Mouse (Mus musculus): Measurements from ENCODE around the gene Olfr98. TPM values are rescaled to one million over a fixed set of nuclear protein-coding genes. Genes with fewer than 3 reads are reported as not detected.

The Olfr98 gene
- not detected for total RNA-seq (2021)
- long read RNA-seq, experiment 1, result 0 reads
- long read RNA-seq, experiment 2, result 0 reads

DNA sequence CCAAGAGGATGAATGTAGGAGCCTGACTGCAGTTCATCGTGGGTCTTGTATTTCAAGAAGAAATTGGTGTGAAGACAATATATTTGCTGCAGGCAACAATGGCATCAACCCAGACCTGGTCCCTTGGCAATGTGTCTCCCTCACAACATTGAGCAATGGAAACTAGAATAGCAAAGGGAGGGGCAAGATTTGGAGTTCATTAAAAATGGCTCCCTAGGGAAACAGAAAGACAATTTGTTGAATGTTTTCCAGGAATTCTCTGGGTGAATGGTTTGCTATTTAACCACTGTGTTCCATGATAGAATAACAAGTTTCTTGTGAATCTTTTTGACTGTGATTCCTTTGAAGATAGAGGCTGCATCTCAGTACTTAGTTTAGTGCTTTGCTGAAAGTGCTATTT is at the start of gene Olfr98:
Gene Olfr98, minus strand, starts transcription at position 124 of the 400 bp plus-strand sequence.
- H3K27ac ChIP-seq, result no peak within 1 kb of the TSS
- no peak for TF ChIP-seq CTCF (conservative IDR thresholded peaks at IDR 0.05)
- DNase-seq (ENCODE audit: low spot score in 2 of 2), result no peak
- no peak within 1 kb of the TSS for H3K4me3 ChIP-seq

DNA sequence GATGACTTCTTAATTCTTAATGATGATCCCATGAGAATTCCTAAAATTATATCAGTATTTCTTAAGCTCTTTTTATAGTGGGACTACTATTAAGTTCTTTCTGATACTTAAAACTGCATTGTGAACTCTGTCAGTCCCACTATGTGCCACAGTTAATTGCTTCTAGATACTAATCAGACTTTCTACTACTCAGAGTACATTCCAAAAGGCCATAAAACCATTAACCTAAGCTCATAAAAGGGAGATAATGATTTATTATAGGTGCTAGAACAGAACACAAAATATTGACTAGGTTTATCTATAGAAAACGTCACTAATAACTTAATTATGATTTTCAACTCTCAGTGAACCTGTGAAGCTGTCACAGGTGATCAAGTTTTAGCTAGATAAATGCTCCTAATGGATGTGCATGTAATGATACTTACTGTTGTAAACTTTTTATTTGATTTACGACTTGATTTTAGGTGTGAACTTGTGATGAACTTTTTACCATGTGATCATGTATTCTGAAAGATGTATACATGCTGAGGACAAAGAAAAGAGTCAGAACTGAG is 46.7 kb upstream of the Olfr98 start:
- Histone ChIP-seq H3K27ac (no peak overlapping the region), H3K4me3 (no peak overlapping the region)
- DNase-seq (ENCODE audit: low spot score in 2 of 2), result no peak
- TF ChIP-seq CTCF (conservative IDR thresholded peaks at IDR 0.05), result no peak

DNA sequence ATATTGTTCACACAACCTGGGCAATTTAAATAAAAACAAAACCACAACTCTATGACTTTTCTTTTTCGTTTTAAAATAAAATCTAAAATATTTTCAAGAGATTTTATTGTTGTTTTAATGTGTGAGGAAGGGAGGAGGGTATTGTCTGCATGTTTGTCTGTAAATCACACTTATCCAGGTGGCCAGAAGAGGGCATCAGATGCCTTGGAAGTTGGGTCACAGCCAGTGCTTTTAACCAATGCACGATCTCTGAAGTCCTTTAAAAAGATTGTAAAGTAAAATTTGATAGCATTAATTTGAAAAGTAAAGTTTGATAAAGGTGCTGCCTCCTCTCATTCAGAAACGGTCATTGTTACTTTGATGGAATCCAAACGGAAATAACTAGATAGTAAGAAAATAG is 44.9 kb upstream of the Olfr98 start:
- peak; percentile 44 for TF ChIP-seq CTCF (conservative IDR thresholded peaks at IDR 0.05)
- no peak for DNase-seq (ENCODE audit: low spot score in 2 of 2)
- Histone ChIP-seq H3K27ac (no peak overlapping the region), H3K4me3 (no peak overlapping the region)

DNA sequence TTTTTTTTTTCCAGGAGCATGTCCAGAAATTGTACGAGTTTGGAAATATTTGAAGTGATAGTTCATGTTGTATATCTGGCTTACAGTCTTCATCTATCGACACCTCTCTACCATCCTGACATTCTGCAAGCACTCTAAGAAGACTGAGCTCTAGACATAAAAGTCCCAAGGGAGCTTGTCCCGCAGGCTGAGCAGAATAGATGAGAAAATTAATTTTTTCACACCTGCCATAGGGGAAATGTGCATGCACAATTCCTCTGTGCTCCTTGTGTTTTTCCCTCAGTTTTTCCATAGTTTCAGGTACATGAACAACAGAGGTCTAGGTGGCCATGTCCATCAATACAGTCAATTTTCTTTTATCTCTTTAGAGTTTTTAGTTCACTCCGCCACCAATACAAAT is 40.7 kb upstream of the Olfr98 start, which contains the start of gene Olfr101:
Gene Olfr101, minus strand, starts transcription at position 101 of the 400 bp plus-strand sequence.
- no peak within 1 kb of the TSS for H3K4me3 ChIP-seq
- H3K27ac ChIP-seq, result no peak within 1 kb of the TSS
- no peak for DNase-seq (ENCODE audit: low spot score in 2 of 2)
- TF ChIP-seq CTCF (conservative IDR thresholded peaks at IDR 0.05), result no peak

DNA sequence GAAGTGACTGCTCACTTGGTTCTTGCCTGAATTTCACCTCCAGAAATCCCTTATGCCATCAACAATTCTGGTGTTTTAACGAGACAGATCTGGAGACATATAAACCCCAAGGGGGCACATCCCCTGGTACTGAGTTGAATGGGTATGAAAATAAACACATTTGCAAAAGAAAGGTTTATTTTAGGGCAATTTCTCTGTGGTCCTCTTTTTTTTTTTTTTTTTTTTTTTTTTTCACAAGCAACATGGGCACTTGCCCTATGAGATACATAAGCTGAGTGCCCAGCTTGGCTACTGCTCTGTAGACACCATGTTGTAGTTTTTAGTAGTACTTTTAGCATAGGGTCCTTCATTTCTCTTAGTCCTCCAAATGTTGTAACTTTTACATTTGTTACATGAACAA is 19.8 kb upstream of the Olfr98 start, which contains the start of gene Olfr99:
Gene Olfr99, minus strand, starts transcription at position 101 of the 400 bp plus-strand sequence.
- H3K4me3 ChIP-seq, result no peak within 1 kb of the TSS
- H3K27ac ChIP-seq, result no peak within 1 kb of the TSS
- DNase-seq (ENCODE audit: low spot score in 2 of 2), result no peak
- TF ChIP-seq CTCF (conservative IDR thresholded peaks at IDR 0.05), result no peak

DNA sequence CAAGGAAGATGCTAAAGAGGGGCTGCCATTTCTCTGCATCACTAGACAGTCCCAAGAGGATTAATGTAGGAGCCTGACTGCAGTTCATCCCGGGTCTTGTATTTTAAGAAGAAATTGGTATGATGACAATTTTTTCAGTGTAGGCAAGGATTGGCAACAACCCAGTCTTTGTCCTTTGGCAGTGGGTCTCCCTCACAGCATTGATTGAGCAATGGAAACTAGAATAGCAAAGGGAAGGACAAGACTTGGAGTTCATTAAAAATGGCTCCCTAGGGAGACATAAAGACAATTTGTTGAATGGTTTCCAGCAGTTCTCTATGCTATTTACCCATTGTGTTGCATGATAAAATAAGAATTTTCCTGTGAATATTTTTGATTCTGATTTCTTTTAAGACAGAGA is 16.8 kb upstream of the Olfr98 start:
- no peak for TF ChIP-seq CTCF (conservative IDR thresholded peaks at IDR 0.05)
- DNase-seq (ENCODE audit: low spot score in 2 of 2), result no peak
- H3K27ac ChIP-seq, result no peak overlapping the region
- H3K4me3 ChIP-seq, result no peak overlapping the region

DNA sequence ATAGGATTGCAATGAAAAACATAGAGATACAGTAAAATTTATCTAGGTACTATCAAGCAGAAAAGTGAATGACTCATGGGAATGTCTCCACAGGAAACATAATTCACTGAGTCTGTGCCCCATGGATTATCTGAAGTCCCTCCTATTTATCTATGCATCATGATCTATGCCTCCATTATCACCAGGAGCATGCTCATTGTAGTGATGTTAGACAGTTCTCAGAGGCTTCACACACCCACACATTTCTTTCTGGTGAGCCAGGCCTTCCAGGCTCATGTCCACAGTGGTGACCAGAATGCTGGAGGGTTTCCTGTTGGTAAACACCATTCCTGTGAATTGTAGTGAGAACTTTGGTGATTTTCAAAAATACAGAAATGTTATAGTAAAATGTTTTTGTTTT is 13.0 kb upstream of the Olfr98 start:
- no peak for DNase-seq (ENCODE audit: low spot score in 2 of 2)
- Histone ChIP-seq H3K4me3 (no peak overlapping the region), H3K27ac (no peak overlapping the region)
- TF ChIP-seq CTCF (conservative IDR thresholded peaks at IDR 0.05), result no peak

DNA sequence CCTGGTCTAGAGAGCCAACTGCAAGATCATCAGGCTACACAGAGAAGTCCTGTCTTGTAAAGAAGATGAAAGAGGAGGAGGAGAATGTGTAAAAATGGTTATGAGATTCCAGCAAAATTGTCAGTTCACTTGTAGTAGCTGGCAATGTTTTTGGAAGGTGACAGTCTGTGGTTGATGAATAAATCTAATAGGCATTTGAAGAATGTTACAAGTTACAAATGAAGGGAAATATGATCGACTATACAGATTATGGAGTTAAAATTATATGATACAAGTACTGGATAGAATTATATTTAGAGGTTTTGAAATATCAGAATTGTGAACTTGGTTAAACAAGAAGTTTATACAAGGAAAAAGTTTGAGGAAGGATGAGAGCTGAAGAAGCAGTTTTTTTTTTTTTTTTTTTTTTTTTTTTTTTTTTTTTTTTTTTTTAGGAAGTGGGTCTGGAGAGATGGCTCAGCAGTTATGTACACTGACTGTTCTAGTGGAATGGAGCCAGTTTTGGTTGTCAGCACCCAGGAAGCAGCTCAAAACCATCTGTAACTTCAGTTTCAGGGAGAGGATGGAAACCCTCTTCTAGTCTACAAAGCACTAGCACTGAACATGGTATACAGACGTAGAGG is 12.2 kb upstream of the Olfr98 start:
- Histone ChIP-seq H3K27ac (no peak overlapping the region), H3K4me3 (no peak overlapping the region)
- TF ChIP-seq CTCF (conservative IDR thresholded peaks at IDR 0.05), result no peak
- no peak for DNase-seq (ENCODE audit: low spot score in 2 of 2)

DNA sequence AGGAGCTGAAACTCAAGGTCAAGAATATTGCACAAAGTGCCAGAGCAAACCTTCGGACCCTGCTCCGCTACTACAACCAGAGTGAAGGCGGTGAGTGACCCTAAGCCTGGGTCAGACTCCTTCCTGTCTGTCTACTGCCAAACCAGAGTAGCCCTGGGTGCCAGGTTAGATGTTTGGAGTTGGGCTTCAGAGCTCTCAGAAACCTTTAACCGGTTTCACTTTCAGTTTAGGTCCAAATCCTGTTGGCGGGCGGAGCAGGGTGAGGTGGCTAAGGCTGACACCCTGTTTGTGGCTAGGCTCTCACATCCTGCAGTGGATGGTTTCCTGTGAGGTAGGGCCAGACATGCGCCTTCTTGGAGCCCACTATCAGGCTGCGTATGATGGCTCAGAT is 7.1 kb upstream of the Olfr98 start:
- Histone ChIP-seq H3K4me3 (peak overlapping the region; percentile 81), H3K27ac (peak overlapping the region; percentile 51; the same call in 1 of the 2 replicates)
- DNase-seq (ENCODE audit: low spot score in 2 of 2), result no peak
- no peak for TF ChIP-seq CTCF (conservative IDR thresholded peaks at IDR 0.05)

DNA sequence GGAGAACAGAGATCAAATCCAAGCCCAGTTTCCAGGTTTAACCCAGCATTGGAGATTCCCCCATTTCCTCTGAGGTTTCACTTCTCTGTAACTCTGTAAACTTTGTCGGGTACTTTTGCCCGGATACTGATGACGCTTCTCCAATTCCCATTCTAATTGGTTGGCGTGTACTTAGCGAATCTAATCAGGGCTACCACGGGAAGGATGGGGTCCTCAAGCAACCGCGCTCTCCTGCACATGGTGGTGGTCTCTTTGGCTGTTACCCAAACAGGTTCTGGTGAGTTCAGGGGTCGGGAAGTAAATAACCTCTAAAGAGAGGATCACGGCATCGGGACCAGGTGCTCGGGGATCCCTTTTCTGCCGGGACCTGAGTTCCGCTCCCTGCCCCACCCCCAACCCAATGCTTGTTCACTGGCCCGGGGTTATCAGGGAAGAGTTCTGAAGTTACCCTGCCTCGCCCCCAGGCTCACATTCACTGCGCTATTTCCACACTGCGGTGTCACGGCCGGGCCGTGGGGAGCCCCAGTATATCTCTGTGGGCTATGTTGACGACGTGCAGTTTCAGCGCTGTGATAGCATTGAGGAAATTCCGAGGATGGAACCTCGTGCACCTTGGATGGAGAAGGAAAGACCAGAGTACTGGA is 6.6 kb upstream of the Olfr98 start, which contains the start of gene H2-M3:
Gene H2-M3, plus strand, starts transcription at position 163 of the 644 bp plus-strand sequence.
- Histone ChIP-seq H3K27ac (peak within 1 kb of the TSS; percentile 51; the same call in 1 of the 2 replicates), H3K4me3 (peak within 1 kb of the TSS; percentile 81)
- DNase-seq (ENCODE audit: low spot score in 2 of 2), result peak; percentile 87 to 94
- TF ChIP-seq CTCF (conservative IDR thresholded peaks at IDR 0.05), result no peak

DNA sequence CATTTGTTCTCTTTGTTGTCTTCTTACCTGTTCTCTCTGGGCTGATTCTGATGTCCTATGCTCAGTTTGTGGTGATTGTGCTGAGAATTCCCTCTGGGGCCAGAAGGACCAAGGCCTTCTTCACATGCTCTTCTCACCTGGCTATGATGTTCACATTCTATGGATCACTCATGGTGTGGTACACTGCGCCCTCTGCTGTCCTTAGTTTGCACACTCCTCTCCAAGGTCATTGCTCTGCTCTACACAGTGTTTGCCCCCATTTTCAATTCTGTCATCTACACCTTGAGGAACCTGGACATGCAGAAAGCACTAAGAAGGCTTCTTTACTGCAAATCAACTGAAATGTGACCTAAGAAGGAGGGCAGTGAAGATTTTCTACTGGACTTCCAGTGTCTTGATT is 13.0 kb downstream of the Olfr98 start:
- no peak overlapping the region for H3K27ac ChIP-seq
- H3K4me3 ChIP-seq, result no peak overlapping the region
- DNase-seq (ENCODE audit: low spot score in 2 of 2), result no peak
- peak; percentile 62 for TF ChIP-seq CTCF (conservative IDR thresholded peaks at IDR 0.05)

DNA sequence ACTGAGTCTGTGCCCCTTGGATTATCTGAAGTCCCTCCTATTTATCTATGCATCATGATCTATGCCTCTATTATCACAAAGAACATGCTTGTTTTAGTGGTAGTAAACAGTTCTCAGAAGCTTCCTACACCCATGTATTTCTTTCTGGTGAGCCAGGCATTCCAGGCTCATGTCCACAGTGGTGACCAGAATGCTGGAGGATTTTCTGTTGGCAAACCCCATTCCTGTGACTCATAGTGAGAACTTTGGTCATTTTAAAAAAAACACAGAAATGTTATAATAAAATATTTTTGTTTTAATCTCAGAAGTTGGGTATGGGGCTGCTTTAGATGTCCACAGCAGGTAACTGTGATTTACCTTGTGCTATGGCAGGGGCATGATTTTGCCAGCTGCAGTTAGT is 14.1 kb downstream of the Olfr98 start:
- no peak for TF ChIP-seq CTCF (conservative IDR thresholded peaks at IDR 0.05)
- H3K4me3 ChIP-seq, result no peak overlapping the region
- no peak for DNase-seq (ENCODE audit: low spot score in 2 of 2)
- no peak overlapping the region for H3K27ac ChIP-seq

DNA sequence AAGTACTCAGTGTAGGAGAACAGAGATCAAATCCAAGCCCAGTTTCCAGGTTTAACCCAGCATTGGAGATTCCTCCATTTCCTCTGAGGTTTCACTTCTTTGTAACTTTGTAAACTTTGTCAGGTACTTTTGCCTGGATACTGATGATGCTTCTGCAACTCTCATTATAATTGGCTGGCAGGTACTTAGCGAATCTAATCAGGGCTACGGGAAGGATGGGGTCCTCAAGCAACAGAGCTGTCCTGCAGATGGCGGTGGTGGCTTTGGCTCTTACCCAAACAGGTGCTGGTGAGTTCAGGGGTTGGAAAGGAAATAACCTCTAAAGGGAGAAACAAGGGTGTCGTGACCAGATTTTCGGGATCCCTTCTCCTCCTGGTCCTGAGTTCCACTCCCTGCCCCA is 16.8 kb downstream of the Olfr98 start:
- H3K27ac ChIP-seq, result no peak overlapping the region
- DNase-seq (ENCODE audit: low spot score in 2 of 2), result peak; percentile 25 to 26
- TF ChIP-seq CTCF (conservative IDR thresholded peaks at IDR 0.05), result 0 out of 2 replicates have a peak, but pooled peaks have one; percentile 10
- no peak overlapping the region for H3K4me3 ChIP-seq

Measured in layer of hippocampus, adult 2 months (tissue).